Mouse (Mus musculus): ENCODE data around the gene Tmem178.
"Not testable (repeated sequence)": the region's sequence is repeated elsewhere in the genome, so short reads cannot be mapped to it uniquely, and the experiment has no call there.

- not testable (repeated sequence) for TF ChIP-seq TAL1, GATA1 (IDR thresholded peaks at IDR 0.05; ENCODE audit: low read length)
These were observed 1.1 kb downstream of the Tmem178 start for GRCm38 (mm10) chr17:80945510-80945909.
